Mouse (Mus musculus): Measurements from ENCODE around the gene Ganab.

DNA sequence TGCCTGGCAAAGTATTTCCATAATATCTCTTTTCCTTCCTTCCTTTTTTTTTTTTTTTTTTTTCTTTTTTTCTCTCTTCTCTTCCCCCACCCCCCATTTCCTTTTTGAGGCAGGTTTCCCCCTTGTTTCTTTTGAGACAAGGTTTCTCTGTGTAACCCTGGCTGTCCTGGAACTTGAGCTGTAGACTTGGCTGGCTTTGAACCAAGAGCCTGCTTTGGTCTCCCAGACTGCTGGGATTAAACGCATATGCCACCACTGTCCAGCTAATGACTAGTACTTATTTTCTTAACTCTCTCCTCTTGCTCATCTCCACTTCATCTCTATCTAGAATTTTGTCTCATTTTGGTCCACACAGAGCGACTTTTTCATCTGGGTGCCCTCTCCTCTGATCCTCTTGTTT, 45.2 kb downstream of the Ganab start:
- no peak for TF ChIP-seq CTCF (IDR thresholded peaks at IDR 0.05; ENCODE audit: low read depth)
- TF ChIP-seq EP300 (IDR thresholded peaks at IDR 0.05; ENCODE audit: low read depth) = no peak
